Mouse (Mus musculus): ENCODE measurements around the gene Olfr139.

DNA sequence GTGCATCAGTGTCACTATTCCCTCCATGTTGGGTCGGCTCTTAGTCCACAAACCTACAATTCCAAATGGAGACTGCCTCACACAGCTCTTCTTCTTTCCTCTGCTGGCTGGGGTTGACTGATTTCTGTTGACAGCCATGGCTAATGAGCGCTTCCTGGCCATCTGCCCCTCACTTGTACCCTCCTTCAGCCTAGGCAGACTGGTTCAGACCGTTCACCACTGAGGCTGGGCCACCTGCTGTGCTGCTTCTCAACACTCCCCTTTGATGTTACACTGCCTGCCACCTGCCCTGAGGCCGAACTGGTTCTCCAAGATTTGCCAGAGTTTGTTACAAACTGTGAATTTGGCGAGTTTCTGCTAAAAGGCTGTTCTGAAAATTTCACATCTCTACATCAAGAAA is 48.7 kb upstream of the Olfr139 start:
- no peak for TF ChIP-seq CTCF (IDR thresholded peaks at IDR 0.05; ENCODE audit: extremely low read depth, insufficient read length, insufficient replicate concordance, low read depth, low read length)
- no peak for TF ChIP-seq POLR2A (IDR thresholded peaks at IDR 0.05; ENCODE audit: low read depth, low read length)
